Mouse (Mus musculus) T-helper 17 cell (primary cell): ENCODE data around the gene Slc22a22.
"Not testable (repeated sequence)": the region's sequence is repeated elsewhere in the genome, so short reads cannot be mapped to it uniquely, and the experiment has no call there.

ENCODE experiments used
- in situ Hi-C, 2 experiments: fragments of 300-600 bp; cut with MboI, MseI; formaldehyde crosslinking; loops; 1 replicate in 1 of 2; 2 replicates in 1 of 2; pipeline ENCODE4 v1.15.1; 2025; ENCODE audit warnings: high pct_unique_total_duplicates in 2 of 2

The Slc22a22 gene

DNA sequence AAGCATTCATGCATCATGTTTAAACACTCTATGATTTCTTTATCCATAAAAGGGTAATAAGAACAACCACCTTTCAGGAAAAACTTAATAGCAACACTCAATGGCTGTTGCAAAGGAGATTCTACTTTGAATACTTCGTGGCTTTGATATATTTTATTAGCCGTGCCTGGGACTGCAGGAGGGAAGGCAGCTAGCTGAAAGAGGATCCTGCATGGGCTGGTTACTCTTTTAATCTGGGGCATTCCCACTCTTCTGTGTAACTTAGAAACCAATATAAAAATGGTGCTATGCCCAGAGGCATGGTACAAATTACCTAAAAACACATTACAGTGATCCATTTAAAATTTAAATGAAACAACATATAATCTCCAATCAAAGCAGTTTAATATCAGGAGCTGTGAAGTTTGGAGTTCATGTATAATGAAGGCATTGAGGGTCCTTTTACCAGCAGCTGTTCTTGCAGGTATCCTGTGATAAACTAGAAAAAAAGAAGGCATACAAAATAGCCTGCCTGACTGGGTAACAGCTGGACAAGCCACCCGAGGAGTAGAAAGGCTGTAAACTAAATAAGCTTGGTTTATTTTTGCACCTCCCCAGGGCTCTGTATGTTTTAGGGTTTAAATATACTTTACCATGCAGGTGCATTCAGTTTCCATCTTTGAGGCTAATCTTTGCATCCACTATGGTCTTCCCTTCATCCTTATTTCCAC lies 78.8 kb downstream of the Slc22a22 start:
- in situ Hi-C loops, result no loop called here

DNA sequence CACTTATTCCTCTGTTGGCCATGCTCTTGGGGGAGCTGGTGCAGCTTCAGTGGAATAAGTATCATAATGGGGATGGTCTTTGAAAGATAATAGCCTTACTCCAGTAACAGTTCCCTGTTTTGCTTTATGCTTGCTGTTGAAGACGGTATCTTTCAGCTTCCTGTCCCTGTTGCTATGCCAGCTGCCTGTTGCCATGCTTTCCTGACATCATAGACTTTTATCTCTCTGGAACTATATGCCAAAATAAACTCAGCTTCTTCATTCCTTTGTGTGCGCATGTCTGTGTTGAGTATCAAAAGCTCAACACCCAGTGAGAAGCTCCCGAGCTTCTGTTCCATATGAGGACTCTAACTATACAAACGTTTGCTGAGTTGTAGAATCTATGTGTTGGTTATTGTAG lies 83.4 kb downstream of the Slc22a22 start:
- in situ Hi-C loops, result no loop called here

DNA sequence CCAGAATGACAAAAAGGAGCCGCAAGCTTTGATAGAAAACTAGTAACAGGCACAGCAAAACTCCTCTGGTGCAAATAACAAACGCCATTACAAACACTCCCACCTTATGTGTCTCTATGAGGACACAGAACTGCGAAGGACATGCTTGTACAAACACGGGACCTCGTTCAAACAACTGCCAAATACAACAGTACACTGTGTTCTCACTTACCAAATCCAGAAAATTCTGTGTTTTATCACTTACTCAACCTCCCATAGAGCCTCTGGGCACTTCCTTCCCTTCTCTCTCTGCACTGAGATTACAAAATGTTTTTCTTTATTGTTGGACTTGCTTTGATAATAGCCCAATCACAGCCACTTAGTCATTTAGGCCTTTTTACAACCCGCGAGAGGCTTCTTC lies 97.0 kb downstream of the Slc22a22 start:
- in situ Hi-C loops, result no loop called here

DNA sequence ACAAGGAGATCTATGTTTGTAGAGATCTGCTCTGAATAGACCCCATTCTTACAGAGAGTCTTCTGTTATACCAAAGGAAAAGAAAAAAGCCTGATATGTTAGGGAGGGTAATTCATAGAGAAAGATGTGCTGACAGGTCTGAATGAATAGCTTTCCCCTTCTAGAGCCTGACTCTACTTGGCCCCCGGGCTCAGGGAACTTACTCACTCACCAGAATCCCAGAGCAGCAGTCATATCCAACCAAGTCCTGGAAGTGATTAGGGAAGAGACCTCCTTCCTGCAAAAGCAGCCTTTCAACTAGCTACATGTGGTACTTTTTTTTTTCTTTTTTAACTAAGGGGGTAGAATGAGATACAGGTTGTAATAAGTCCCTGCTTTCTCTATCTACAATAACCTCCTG lies 111.0 kb downstream of the Slc22a22 start:
- in situ Hi-C loops, result no loop called here

DNA sequence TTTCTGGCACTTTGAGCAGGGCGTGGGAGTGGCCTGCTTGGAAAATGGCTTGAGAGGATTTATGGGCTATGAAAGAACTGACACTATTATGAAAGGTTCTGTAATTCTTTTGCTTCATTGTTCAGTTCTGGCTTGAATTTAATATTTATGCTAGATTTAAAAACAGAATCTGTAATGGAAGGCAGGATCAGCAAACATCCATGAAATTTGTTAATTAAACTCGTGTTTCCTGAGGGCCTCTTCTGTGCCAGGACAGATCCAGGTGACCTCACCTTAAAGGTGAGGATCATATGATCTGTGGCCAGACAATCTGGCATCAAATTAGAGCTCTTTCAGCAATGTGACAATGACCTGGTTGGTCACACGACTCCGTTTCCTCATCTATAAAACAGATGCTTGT lies 122.1 kb downstream of the Slc22a22 start:
- in situ Hi-C loops, result no loop called here

DNA sequence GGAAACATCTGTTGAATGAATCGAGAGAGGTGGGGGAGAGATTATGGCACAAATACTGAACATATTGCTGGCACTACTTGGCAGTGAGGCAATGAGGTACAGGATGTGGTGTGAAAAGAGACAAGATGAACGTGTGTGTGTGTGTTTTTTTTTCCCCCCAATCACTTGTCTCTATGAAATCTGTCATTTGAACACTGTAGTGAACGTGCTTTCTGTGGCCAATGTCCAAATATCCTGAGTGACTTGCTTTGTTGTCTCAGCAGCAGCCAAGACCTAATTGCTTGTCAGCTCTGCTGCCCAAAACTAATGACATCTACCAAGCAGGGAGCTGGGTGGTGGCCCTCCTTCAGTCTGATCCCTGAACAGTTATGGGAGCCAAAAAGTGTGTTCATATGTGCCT lies 136.9 kb downstream of the Slc22a22 start:
- in situ Hi-C loops, result no loop called here

DNA sequence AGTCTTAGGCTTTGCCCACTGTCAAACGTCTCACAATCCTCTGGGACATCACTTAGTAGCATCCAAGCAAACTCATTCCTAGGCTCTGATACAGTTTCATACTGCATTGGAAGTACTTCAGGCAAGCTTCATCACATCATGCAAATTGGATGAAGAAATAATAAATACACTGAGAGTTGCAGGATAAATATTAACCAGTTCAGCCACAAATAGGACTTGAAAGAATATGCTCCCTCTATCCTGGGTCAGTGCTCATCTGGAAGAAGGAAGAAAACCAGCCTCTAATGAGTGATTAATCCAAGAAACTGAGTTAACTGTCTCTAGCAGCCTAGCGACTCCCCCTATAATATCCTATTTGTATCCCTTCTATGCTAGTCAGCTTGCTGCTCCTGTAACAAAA lies 146.1 kb downstream of the Slc22a22 start:
- in situ Hi-C loops, result no loop called here

DNA sequence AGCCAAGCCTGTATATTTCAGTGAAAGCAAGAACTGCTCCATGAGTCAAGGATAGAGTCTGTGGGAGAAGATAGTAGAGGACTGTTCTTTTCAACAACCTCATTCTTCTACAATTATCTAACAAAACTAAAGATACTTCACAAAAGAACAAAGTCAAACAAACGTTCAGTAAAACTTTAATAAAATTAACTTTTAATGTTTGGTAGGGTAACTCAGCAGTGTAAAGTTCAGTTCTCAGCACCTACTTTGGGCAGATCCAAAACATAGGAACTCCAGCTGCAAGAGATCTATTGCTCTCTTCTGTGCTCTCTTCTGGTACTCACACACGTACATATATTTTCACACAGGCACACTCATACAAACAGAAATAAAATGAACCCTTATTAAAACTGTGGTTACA lies 159.4 kb downstream of the Slc22a22 start:
- in situ Hi-C loops, result no loop called here

DNA sequence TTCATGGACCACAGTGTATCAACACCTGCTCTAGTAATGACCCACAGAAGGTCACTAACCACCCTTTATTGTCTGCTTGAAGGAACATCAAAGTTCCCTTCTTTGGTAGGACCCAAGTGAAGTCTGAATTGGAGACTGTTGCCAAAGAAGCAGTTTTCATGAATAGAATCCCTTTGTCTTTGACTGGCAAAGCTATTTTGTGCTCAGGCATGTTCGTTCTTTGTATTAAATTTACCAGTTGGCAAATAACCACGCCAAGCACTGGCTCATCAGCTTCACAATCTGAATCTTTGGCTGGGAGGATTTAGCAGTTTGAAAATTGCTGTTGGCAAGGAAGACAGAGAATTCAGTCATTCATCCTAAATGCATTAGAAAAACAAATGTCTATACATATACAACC lies 160.9 kb downstream of the Slc22a22 start:
- in situ Hi-C loops, result no loop called here

DNA sequence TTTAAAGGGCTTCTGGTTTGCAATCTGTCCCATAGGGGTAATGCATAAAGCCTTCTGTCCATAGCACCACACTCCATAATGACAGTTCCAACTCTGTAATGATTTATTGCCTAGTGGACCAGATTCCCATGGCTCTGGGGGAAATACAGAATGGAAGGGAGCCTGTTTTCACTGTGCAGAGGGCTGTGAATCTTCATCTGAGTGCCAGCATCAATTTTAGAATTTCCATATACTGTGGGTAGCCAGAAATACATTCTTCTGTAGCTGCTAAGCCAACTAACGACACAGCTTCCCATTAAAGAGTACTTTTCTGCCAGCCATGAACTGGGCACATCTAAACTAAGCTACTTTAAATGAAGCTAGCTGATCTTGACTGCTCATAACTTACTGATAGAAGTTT lies 174.7 kb downstream of the Slc22a22 start:
- in situ Hi-C loops, result no loop called here

DNA sequence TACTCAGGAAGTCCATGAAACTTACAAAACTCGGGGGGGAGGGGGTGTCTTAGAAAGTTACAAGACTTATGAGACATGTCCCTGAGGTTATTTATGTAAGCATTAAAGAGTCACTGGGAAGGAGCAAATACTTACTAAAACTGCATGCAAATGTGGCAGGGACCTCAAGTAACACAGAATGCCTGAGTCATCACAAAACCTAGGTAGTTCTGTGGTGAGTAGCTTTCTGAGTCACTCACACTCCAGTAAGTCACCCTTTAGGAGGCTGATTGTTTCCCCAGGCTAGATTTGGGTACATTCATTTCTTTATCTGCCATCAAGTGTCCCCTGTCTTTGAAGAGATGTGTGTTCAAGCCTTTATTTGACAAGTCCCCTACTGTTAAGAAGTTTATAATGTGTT lies 198.9 kb downstream of the Slc22a22 start:
- in situ Hi-C loops, result no loop called here

DNA sequence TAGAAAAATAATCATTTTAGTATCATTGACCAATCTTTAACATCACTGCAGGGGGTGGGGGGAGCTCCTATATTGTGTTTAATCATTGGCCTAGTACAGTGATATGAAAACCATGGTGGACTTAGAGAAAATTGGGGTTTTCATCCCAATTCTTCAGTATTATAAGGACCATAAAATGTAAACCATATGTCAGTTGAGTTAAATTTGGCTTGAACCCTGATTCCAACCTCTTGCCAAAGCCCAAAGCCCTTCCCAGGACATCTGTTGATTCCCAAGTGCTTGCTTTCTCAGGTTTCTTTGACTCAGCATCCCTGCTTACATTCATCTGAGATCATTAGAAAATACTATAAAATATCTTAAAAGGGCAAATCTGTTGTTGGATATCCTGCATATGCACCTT lies 201.0 kb downstream of the Slc22a22 start:
- in situ Hi-C loops, result no loop called here

DNA sequence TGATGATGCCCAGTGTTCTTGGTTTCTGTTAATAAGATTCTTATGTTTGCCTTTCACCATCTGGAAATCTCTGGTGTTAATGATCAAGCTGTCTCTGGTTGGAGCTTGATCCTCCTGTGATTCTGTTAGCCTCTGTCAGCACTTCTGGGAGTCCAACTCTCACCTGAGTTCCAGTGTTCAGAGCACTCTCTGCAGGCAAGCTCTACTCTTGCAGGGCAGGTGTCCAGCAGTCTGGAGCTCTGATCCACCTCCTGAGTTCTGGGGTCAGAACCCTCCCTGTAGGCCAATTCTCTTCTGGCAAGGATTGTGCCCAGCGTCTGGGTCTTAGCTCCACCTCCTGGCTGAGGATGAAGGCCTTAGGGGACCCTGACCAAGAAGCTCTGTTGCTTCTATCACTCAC lies 237.4 kb downstream of the Slc22a22 start:
- in situ Hi-C loops, result not testable (repeated sequence)

DNA sequence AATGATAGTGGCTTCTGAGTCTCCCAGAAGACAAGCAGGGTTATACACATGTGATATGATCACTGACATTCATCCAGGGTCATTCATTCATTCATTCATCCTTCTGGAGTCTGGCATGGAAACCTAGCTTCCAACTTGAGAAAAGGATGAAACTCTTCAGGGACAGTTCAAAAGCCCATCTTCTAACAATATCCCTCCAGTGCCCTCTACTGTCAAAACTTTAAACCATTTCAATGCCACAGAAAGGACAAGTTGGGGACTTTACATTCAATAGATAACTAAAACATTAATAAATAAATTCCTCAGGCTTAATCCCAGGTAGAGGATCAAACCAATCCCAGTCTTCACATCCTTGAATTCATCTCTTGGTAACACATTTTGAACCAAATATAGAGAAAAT lies 247.0 kb downstream of the Slc22a22 start:
- in situ Hi-C loops, result no loop called here

DNA sequence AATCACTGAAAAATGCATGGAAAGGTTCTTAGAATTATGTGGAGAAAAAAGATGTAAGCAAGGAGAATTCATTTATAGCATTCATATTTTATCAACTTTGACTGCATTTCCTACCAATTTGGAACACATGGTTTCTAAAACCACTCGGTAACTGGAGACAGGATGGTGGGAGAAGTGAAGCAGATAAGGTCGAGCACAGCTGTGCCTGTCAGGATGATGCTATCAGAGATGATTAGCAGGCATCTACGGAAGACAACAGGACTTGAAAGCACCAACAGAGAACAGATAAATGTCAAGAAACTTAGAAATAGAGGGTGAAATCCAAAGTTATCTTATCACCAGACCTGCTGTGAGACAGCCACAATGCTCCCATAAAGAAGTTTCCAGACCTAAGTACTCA lies 272.1 kb downstream of the Slc22a22 start:
- in situ Hi-C loops, result no loop called here

DNA sequence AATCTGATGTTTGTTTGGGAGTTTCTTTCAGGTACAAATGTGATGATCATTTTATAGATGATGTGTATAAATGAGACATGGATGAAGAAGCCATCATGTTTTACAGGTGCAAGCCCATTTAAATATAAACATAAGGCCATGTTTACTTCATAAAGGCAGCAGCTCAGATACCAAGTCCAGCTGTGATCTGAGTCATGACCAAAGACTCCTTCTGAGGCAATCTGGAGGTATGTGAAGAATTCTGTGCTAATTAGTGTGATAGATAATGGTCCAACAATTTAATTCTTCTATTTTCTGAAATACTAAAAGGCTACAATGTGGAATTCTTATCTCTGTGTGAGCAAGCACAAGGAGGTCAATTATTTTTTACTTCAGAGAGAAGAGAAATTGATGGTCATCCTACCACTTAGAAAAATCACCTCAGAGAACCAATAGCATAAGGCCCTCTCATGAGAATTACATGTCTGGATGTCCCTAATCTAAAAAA lies 272.9 kb downstream of the Slc22a22 start:
- in situ Hi-C loops, result no loop called here
